Mouse (Mus musculus) kidney, postnatal 4 days (tissue): ENCODE measurements at regions not wholly inside any gene's neighbourhood (a gene's known extent, or its start where the extent isn't known, plus 50 kb on each side); places are given as distances from the start of the nearest gene placed in this dataset.

ENCODE experiments used
- DNase-seq, 2 experiments: peaks; one replicate each; pipeline ENCODE4 v3.0.0; 2021; ENCODE audit warnings: mixed read lengths in 2 of 2

GRCm38 (mm10) chr5:47522161-47522942, 460.6 kb upstream of the Slit2 start:
- DNase-seq: no peak

- DNase-seq: no peak
These were observed 454.3 kb upstream of the Slit2 start for GRCm38 (mm10) chr5:47528671-47529070.

- DNase-seq: no peak
These were observed 445.4 kb upstream of the Slit2 start for GRCm38 (mm10) chr5:47537532-47537931.

GRCm38 (mm10) chr5:47542248-47542647, 440.7 kb upstream of the Slit2 start:
- DNase-seq: no peak

GRCm38 (mm10) chr5:47556717-47557116, 426.2 kb upstream of the Slit2 start:
- no peak for DNase-seq

- no peak for DNase-seq
These were observed 425.7 kb upstream of the Slit2 start for GRCm38 (mm10) chr5:47557152-47557800.
